Mouse (Mus musculus) C2C12 (cell line): ENCODE results near the gene Col11a2.

ENCODE experiments used
- CEBPB ChIP-seq: IDR thresholded peaks from one replicate; pipeline ENCODE4 v1.6.1; 2011; ENCODE audit warnings: low read depth, mild to moderate bottlenecking, control low read depth, moderate library complexity
- CTCF ChIP-seq: IDR thresholded peaks from one replicate; pipeline ENCODE4 v1.5.1; 2011; ENCODE audit not compliant: control insufficient read depth, insufficient read depth, insufficient read length
- MAX ChIP-seq: IDR thresholded peaks from one replicate; pipeline ENCODE4 v1.6.1; 2011; ENCODE audit warnings: mild to moderate bottlenecking, control low read depth
- MYOD1 ChIP-seq: IDR thresholded peaks from one replicate; pipeline ENCODE4 v1.6.1; 2011; ENCODE audit warnings: low read depth; ENCODE audit not compliant: control insufficient read depth, insufficient read length
- MYOG ChIP-seq: IDR thresholded peaks from one replicate; pipeline ENCODE4 v1.6.1; 2011; ENCODE audit not compliant: control insufficient read depth, insufficient read length; ENCODE audit errors: extremely low read depth
- USF1 ChIP-seq: IDR thresholded peaks from one replicate; pipeline ENCODE4 v1.6.1; 2011; ENCODE audit warnings: low read depth, mild to moderate bottlenecking, control low read depth, moderate library complexity

- TF ChIP-seq CTCF (no peak), MAX (no peak), MYOG (no peak), CEBPB (no peak), USF1 (no peak), MYOD1 (no peak)
Measured at GRCm38 (mm10) chr17:34030861-34031326, 8.3 kb upstream of the Col11a2 start.
